Mouse (Mus musculus): Measurements from ENCODE around the gene Padi4. TPM values are rescaled to one million over a fixed set of nuclear protein-coding genes. Genes with fewer than 3 reads are reported as not detected.

Padi4 gene
- total and polyA plus RNA-seq, 2 experiments from 2014 or later = 1.2 to 2.4 TPM

DNA sequence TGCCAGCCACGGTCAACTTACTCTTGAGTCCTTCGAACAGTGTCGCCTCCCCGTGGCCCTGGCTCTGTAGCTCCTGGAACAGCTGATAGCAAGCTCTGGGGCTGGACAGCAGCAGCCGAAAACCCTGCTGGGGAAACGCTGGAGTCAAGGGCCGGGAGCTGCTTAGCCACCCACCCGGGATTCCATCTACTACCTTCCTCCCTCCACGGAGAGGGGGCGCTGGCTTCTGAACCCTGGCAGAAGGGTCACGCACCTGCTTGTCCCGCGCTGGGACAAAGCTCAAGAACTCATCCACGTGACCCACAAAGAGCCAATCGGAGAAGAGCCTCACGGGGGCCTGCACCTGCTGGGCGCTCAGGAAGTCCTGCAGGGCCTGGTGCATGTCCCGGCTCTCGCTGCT is 23.7 kb downstream of the Padi4 start:
- Histone ChIP-seq H3K4me1 (ENCODE audit: control insufficient read depth, insufficient read depth) (peaks cover 5% of the 10 kb centered on the region; the same call in 1 of the 2 replicates), H3K9ac (replicated peaks; ENCODE audit: low read depth, low read length) (no peak overlapping the region), H3K27me3 (ENCODE audit: control insufficient read depth, insufficient read depth, low read length) (no peaks in the 10 kb centered on the region), H3K36me3 (replicated peaks; ENCODE audit: control insufficient read depth, insufficient read depth, low read length) (no peaks in the 10 kb centered on the region), H3K9me3 (replicated peaks; ENCODE audit: control insufficient read depth, low read length) (no peaks in the 10 kb centered on the region), H3K4me3 (ENCODE audit: low read depth, low read length) (peak overlapping the region; percentile 19), H3K27ac (ENCODE audit: low read depth) (no peak overlapping the region), H3K4me2 (ENCODE audit: low read depth, low read length) (peak overlapping the region; percentile 21; the same call in 1 of the 2 replicates)
- DNase-seq (ENCODE audit: low spot score) (peak; percentile 58), ATAC-seq (ENCODE audit: insufficient read depth, low read depth) (no peak; the same call in 1 of the 2 replicates)
- 12% methylated on average over 17 of the region's 19 CpGs for WGBS
- TF ChIP-seq CTCF (IDR thresholded peaks at IDR 0.05; ENCODE audit: low read depth) (0 out of 2 replicates have a peak, but pooled peaks have one; percentile 16), EP300 (IDR thresholded peaks at IDR 0.05; ENCODE audit: low read depth) (no peak)

DNA sequence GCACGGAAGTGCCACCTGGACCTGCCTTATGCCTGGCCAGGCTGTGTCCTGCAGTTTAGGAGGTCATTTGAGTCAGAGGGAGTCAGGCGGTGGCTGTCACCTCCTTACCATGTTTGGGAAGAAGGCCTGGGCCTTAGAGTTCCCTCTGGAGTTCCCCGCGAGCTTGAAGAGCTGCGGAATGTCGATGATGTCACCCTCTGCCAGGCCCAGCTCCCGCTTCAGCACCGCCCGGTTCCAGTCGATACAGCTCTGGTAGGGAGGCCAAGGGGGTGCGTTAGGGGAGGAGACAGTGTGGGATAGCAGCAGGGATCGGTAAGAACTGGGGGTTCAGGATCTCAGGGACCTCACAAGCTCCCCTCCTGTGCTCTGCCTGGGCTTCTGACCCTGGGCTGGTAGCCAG is 26.1 kb downstream of the Padi4 start:
- peak overlapping the region; percentile 36; the same call in 1 of the 2 replicates for H3K9ac ChIP-seq (replicated peaks; ENCODE audit: low read depth, low read length)
- H3K4me2 ChIP-seq (ENCODE audit: low read depth, low read length) = peak overlapping the region; percentile 14; the same call in 1 of the 2 replicates
- WGBS = 9% methylated on average over 12 of the region's 12 CpGs
- peak; percentile 90 for ATAC-seq (ENCODE audit: insufficient read depth, low read depth)
- TF ChIP-seq CTCF (IDR thresholded peaks at IDR 0.05; ENCODE audit: low read depth) (no peak), EP300 (IDR thresholded peaks at IDR 0.05; ENCODE audit: low read depth) (peak; percentile 80; the same call in 1 of the 2 replicates)
- H3K36me3 ChIP-seq (replicated peaks; ENCODE audit: control insufficient read depth, insufficient read depth, low read length) = no peaks in the 10 kb centered on the region
- H3K27me3 ChIP-seq (ENCODE audit: control insufficient read depth, insufficient read depth, low read length) = no peaks in the 10 kb centered on the region
- H3K4me3 ChIP-seq (ENCODE audit: low read depth, low read length) = no peak overlapping the region
- peak overlapping the region; percentile 85 for H3K27ac ChIP-seq (ENCODE audit: low read depth)
- DNase-seq (ENCODE audit: low spot score) = peak; percentile 87
- peaks cover under 1% of the 10 kb centered on the region; the same call in 1 of the 2 replicates for H3K4me1 ChIP-seq (ENCODE audit: control insufficient read depth, insufficient read depth)
- no peaks in the 10 kb centered on the region for H3K9me3 ChIP-seq (replicated peaks; ENCODE audit: control insufficient read depth, low read length)

- Histone ChIP-seq H3K9ac (replicated peaks; ENCODE audit: low read depth, low read length) (no peak overlapping the region), H3K4me1 (ENCODE audit: control insufficient read depth, insufficient read depth) (no peaks in the 10 kb centered on the region; the same call in 1 of the 2 replicates), H3K27me3 (ENCODE audit: control insufficient read depth, insufficient read depth, low read length) (no peaks in the 10 kb centered on the region), H3K4me2 (ENCODE audit: low read depth, low read length) (no peak overlapping the region), H3K9me3 (replicated peaks; ENCODE audit: control insufficient read depth, low read length) (no peaks in the 10 kb centered on the region), H3K27ac (ENCODE audit: low read depth) (no peak overlapping the region), H3K4me3 (ENCODE audit: low read depth, low read length) (no peak overlapping the region), H3K36me3 (replicated peaks; ENCODE audit: control insufficient read depth, insufficient read depth, low read length) (no peaks in the 10 kb centered on the region)
- DNase-seq (ENCODE audit: low spot score) (peak; percentile 46), ATAC-seq (ENCODE audit: insufficient read depth, low read depth) (peak; percentile 19)
- TF ChIP-seq EP300 (IDR thresholded peaks at IDR 0.05; ENCODE audit: low read depth) (no peak), CTCF (IDR thresholded peaks at IDR 0.05; ENCODE audit: low read depth) (peak; percentile 68)
- WGBS = 13% methylated on average over 3 of the region's 3 CpGs
Observed at GRCm38 (mm10) chr4:140744654-140745053, 29.4 kb downstream of the Padi4 start.

DNA sequence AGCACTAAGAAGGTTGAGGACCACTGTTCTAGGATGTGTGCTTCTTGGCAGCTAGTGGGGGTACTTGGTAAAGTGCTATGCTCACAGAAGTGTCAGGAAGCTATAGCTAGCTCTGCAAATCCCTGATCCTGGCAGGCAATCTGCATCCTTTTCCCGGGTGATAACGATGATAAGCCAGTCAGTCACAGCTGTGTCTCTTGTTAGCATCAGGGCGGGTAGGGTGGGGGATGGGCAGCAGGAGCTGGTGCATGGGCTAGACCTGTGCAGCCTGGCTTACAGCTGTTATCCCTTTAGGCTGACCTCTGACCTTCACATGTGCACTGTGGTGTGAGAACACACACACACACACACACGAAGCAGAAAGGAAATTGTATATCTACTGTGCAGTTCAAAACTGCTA is 30.9 kb downstream of the Padi4 start:
- no peaks in the 10 kb centered on the region for H3K27me3 ChIP-seq (ENCODE audit: control insufficient read depth, insufficient read depth, low read length)
- DNase-seq (ENCODE audit: low spot score) = no peak
- no peaks in the 10 kb centered on the region; the same call in 1 of the 2 replicates for H3K4me1 ChIP-seq (ENCODE audit: control insufficient read depth, insufficient read depth)
- no peak overlapping the region for H3K4me3 ChIP-seq (ENCODE audit: low read depth, low read length)
- H3K36me3 ChIP-seq (replicated peaks; ENCODE audit: control insufficient read depth, insufficient read depth, low read length) = no peaks in the 10 kb centered on the region
- H3K27ac ChIP-seq (ENCODE audit: low read depth) = no peak overlapping the region
- TF ChIP-seq CTCF (IDR thresholded peaks at IDR 0.05; ENCODE audit: low read depth) (no peak), EP300 (IDR thresholded peaks at IDR 0.05; ENCODE audit: low read depth) (no peak)
- ATAC-seq (ENCODE audit: insufficient read depth, low read depth) = no peak
- H3K4me2 ChIP-seq (ENCODE audit: low read depth, low read length) = no peak overlapping the region
- H3K9me3 ChIP-seq (replicated peaks; ENCODE audit: control insufficient read depth, low read length) = no peaks in the 10 kb centered on the region
- no peak overlapping the region for H3K9ac ChIP-seq (replicated peaks; ENCODE audit: low read depth, low read length)
- WGBS = 17% methylated on average over 4 of the region's 4 CpGs

- no peak within 1 kb of the TSS for H3K4me2 ChIP-seq (ENCODE audit: low read depth, low read length)
- no peak within 1 kb of the TSS for H3K27ac ChIP-seq (ENCODE audit: low read depth)
- H3K9ac ChIP-seq (replicated peaks; ENCODE audit: low read depth, low read length) = no peak within 1 kb of the TSS
- no peaks in the 10 kb centered on the region for H3K9me3 ChIP-seq (replicated peaks; ENCODE audit: control insufficient read depth, low read length)
- no peak within 1 kb of the TSS for H3K4me3 ChIP-seq (ENCODE audit: low read depth, low read length)
- TF ChIP-seq EP300 (IDR thresholded peaks at IDR 0.05; ENCODE audit: low read depth) (no peak), CTCF (IDR thresholded peaks at IDR 0.05; ENCODE audit: low read depth) (no peak)
- ATAC-seq (ENCODE audit: insufficient read depth, low read depth) (no peak), DNase-seq (ENCODE audit: low spot score) (no peak)
- WGBS = 60% methylated on average over 2 of the region's 2 CpGs
- H3K36me3 ChIP-seq (replicated peaks; ENCODE audit: control insufficient read depth, insufficient read depth, low read length) = no peaks in the 10 kb centered on the region
- no peaks in the 10 kb centered on the region for H3K27me3 ChIP-seq (ENCODE audit: control insufficient read depth, insufficient read depth, low read length)
- no peaks in the 10 kb centered on the region; the same call in 1 of the 2 replicates for H3K4me1 ChIP-seq (ENCODE audit: control insufficient read depth, insufficient read depth)
Observed at GRCm38 (mm10) chr4:140742543-140742942, 31.5 kb downstream of the Padi4 start, which contains the start of gene Padi6. Gene Padi6, minus strand, starts transcription at chr4:140742643.

GRCm38 (mm10) chr4:140741401-140741800 is 32.6 kb downstream of the Padi4 start:
- H3K4me2 ChIP-seq (ENCODE audit: low read depth, low read length) = no peak overlapping the region
- DNase-seq (ENCODE audit: low spot score) (no peak), ATAC-seq (ENCODE audit: insufficient read depth, low read depth) (no peak)
- no peak overlapping the region for H3K4me3 ChIP-seq (ENCODE audit: low read depth, low read length)
- no peak overlapping the region for H3K27ac ChIP-seq (ENCODE audit: low read depth)
- H3K9ac ChIP-seq (replicated peaks; ENCODE audit: low read depth, low read length) = no peak overlapping the region
- no peaks in the 10 kb centered on the region for H3K36me3 ChIP-seq (replicated peaks; ENCODE audit: control insufficient read depth, insufficient read depth, low read length)
- H3K27me3 ChIP-seq (ENCODE audit: control insufficient read depth, insufficient read depth, low read length) = no peaks in the 10 kb centered on the region
- 76% methylated on average over 6 of the region's 6 CpGs for WGBS
- no peaks in the 10 kb centered on the region for H3K4me1 ChIP-seq (ENCODE audit: control insufficient read depth, insufficient read depth)
- TF ChIP-seq EP300 (IDR thresholded peaks at IDR 0.05; ENCODE audit: low read depth) (no peak), CTCF (IDR thresholded peaks at IDR 0.05; ENCODE audit: low read depth) (no peak)
- no peaks in the 10 kb centered on the region for H3K9me3 ChIP-seq (replicated peaks; ENCODE audit: control insufficient read depth, low read length)
